ENCODE assay signal across 21 mouse cellular contexts in genomic region chr10:42939691-42940090, GRCm38 (mm10).
DNase-seq lines count a peak whose midpoint lies in the region; ATAC-seq and TF ChIP-seq lines count a peak whose summit lies in the region.
"Had no signal": no experiment of that assay in that cellular context is flagged by ENCODE, and none has a peak within 500 bp of the region (broad histone marks: within the 10 kb centered on the region; RNA-seq: fewer than 3 reads in every experiment).

No protein-coding gene starts in this region.

- no peak overlapping the region for H3K9ac ChIP-seq in forebrain, embryonic 11.5 days (ENCODE audit: low read length)
- H3K9ac ChIP-seq in forebrain, embryonic 13.5 days: no peak overlapping the region
- H3K9ac ChIP-seq in kidney, postnatal 0 days (ENCODE audit: low read depth, low read length): no peak overlapping the region
- H3K9ac ChIP-seq in kidney, embryonic 14.5 days (ENCODE audit: low read depth, low read length): no peak overlapping the region
- H3K9ac ChIP-seq in intestine, embryonic 16.5 days (ENCODE audit: low read depth, low read length): peak overlapping the region; percentile 27
- H3K9ac ChIP-seq in stomach, embryonic 16.5 days (ENCODE audit: low read length): no peak overlapping the region
- no peak overlapping the region for H3K9ac ChIP-seq in midbrain, embryonic 11.5 days (ENCODE audit: low read length)
- H3K9ac ChIP-seq: embryonic facial prominence, embryonic 13.5 days; liver, embryonic 14.5 days had no signal

- H3K4me1 ChIP-seq in forebrain, embryonic 11.5 days (replicated peaks; ENCODE audit: control insufficient read depth, insufficient read depth, low read length): 0 out of 2 replicates have a peak, but pooled peaks cover 3% of the 10 kb centered on the region
- H3K4me1 ChIP-seq in forebrain, embryonic 13.5 days: peaks cover 12% of the 10 kb centered on the region
- peaks cover 14% of the 10 kb centered on the region for H3K4me1 ChIP-seq in kidney, postnatal 0 days (replicated peaks; ENCODE audit: insufficient read depth, low read length)
- peaks cover 13% of the 10 kb centered on the region; the same call in 1 of the 2 replicates for H3K4me1 ChIP-seq in kidney, embryonic 14.5 days (ENCODE audit: control insufficient read depth, insufficient read depth, low read length)
- H3K4me1 ChIP-seq in intestine, embryonic 16.5 days (ENCODE audit: control insufficient read depth, insufficient read depth, low read length): peaks cover 10% of the 10 kb centered on the region
- H3K4me1 ChIP-seq in stomach, embryonic 16.5 days (ENCODE audit: control insufficient read depth, insufficient read depth, low read length): peaks cover 19% of the 10 kb centered on the region
- H3K4me1 ChIP-seq in midbrain, embryonic 11.5 days (ENCODE audit: control insufficient read depth, insufficient read depth, low read length): peaks cover 4% of the 10 kb centered on the region; the same call in 1 of the 2 replicates

- ATAC-seq in forebrain, embryonic 11.5 days (replicated peaks; ENCODE audit: low FRiP score): no peak
- ATAC-seq in forebrain, embryonic 13.5 days: no peak
- no peak for ATAC-seq in kidney, postnatal 0 days (replicated peaks; ENCODE audit: low FRiP score, low read depth)
- ATAC-seq in kidney, embryonic 14.5 days (ENCODE audit: low FRiP score, low TSS enrichment): no peak
- ATAC-seq in intestine, embryonic 16.5 days: no peak
- ATAC-seq in stomach, embryonic 16.5 days (ENCODE audit: insufficient read depth, low FRiP score): no peak
- no peak for ATAC-seq in midbrain, embryonic 11.5 days (ENCODE audit: low FRiP score)
- no peak for ATAC-seq in erythroid progenitor cell, adult 5-6 weeks (replicated peaks; ENCODE audit: low FRiP score, poor library complexity, severe bottlenecking)
- ATAC-seq: inflammation-experienced regulatory T-cells, adult 6 months had no signal

- H3K27me3 ChIP-seq in forebrain, embryonic 11.5 days (ENCODE audit: control insufficient read depth, insufficient read depth, low read length): no peaks in the 10 kb centered on the region
- H3K27me3 ChIP-seq in forebrain, embryonic 13.5 days: no peaks in the 10 kb centered on the region
- H3K27me3 ChIP-seq in kidney, postnatal 0 days (ENCODE audit: insufficient read depth, low read length): no peaks in the 10 kb centered on the region
- no peaks in the 10 kb centered on the region for H3K27me3 ChIP-seq in kidney, embryonic 14.5 days (ENCODE audit: control insufficient read depth, insufficient read depth, low read length)
- H3K27me3 ChIP-seq in intestine, embryonic 16.5 days (replicated peaks; ENCODE audit: control insufficient read depth, insufficient read depth, low read length): no peaks in the 10 kb centered on the region
- H3K27me3 ChIP-seq in stomach, embryonic 16.5 days (ENCODE audit: control insufficient read depth, insufficient read depth, low read length): no peaks in the 10 kb centered on the region
- H3K27me3 ChIP-seq in midbrain, embryonic 11.5 days (ENCODE audit: control insufficient read depth, insufficient read depth, low read length): no peaks in the 10 kb centered on the region

- H3K36me3 ChIP-seq in forebrain, embryonic 11.5 days (ENCODE audit: control insufficient read depth, insufficient read depth, low read length): no peaks in the 10 kb centered on the region
- no peaks in the 10 kb centered on the region for H3K36me3 ChIP-seq in forebrain, embryonic 13.5 days (ENCODE audit: poor library complexity, severe bottlenecking)
- H3K36me3 ChIP-seq in kidney, postnatal 0 days (ENCODE audit: insufficient read depth, low read length): no peaks in the 10 kb centered on the region
- no peaks in the 10 kb centered on the region for H3K36me3 ChIP-seq in kidney, embryonic 14.5 days (ENCODE audit: control insufficient read depth, insufficient read depth, low read length)
- no peaks in the 10 kb centered on the region for H3K36me3 ChIP-seq in intestine, embryonic 16.5 days (ENCODE audit: control insufficient read depth, insufficient read depth, low read length)
- no peaks in the 10 kb centered on the region for H3K36me3 ChIP-seq in stomach, embryonic 16.5 days (ENCODE audit: control insufficient read depth, insufficient read depth, low read length)
- H3K36me3 ChIP-seq in midbrain, embryonic 11.5 days (ENCODE audit: control insufficient read depth, insufficient read depth, low read length): no peaks in the 10 kb centered on the region
- H3K36me3 ChIP-seq: embryonic facial prominence, embryonic 13.5 days; forebrain, embryonic 10.5 days had no signal

- no peaks in the 10 kb centered on the region for H3K9me3 ChIP-seq in forebrain, embryonic 11.5 days (ENCODE audit: control insufficient read depth, low read length)
- no peaks in the 10 kb centered on the region for H3K9me3 ChIP-seq in forebrain, embryonic 13.5 days (replicated peaks)
- no peaks in the 10 kb centered on the region for H3K9me3 ChIP-seq in kidney, postnatal 0 days (replicated peaks; ENCODE audit: low read length)
- no peaks in the 10 kb centered on the region for H3K9me3 ChIP-seq in kidney, embryonic 14.5 days (ENCODE audit: control insufficient read depth, low read length)
- H3K9me3 ChIP-seq in intestine, embryonic 16.5 days (ENCODE audit: control insufficient read depth, low read length): no peaks in the 10 kb centered on the region
- H3K9me3 ChIP-seq in stomach, embryonic 16.5 days (replicated peaks; ENCODE audit: control insufficient read depth, low read length): no peaks in the 10 kb centered on the region
- no peaks in the 10 kb centered on the region for H3K9me3 ChIP-seq in midbrain, embryonic 11.5 days (ENCODE audit: control insufficient read depth, low read length)
- H3K9me3 ChIP-seq: embryonic facial prominence, embryonic 13.5 days; forebrain, embryonic 10.5 days had no signal

- H3K4me3 ChIP-seq in forebrain, embryonic 11.5 days (ENCODE audit: low read depth, low read length): no peak overlapping the region
- H3K4me3 ChIP-seq in forebrain, embryonic 13.5 days: no peak overlapping the region
- no peak overlapping the region for H3K4me3 ChIP-seq in kidney, postnatal 0 days (replicated peaks; ENCODE audit: low read depth, low read length)
- H3K4me3 ChIP-seq in kidney, embryonic 14.5 days (ENCODE audit: low read length): no peak overlapping the region
- H3K4me3 ChIP-seq in intestine, embryonic 16.5 days (ENCODE audit: low read length): no peak overlapping the region
- H3K4me3 ChIP-seq in stomach, embryonic 16.5 days (replicated peaks; ENCODE audit: low read length): no peak overlapping the region
- no peak overlapping the region for H3K4me3 ChIP-seq in midbrain, embryonic 11.5 days (ENCODE audit: low read depth, low read length)
- H3K4me3 ChIP-seq: embryonic facial prominence, embryonic 13.5 days; forebrain, embryonic 10.5 days; myocyte had no signal

- peak; percentile 32 for DNase-seq in forebrain, embryonic 11.5 days (ENCODE audit: low spot score)
- peak; percentile 30 for DNase-seq in kidney, postnatal 0 days (ENCODE audit: low spot score)
- DNase-seq in midbrain, embryonic 11.5 days (ENCODE audit: low spot score, missing footprints): no peak
- DNase-seq: adrenal gland, postnatal 10 days; cerebellum, adult 8-10 months; gastrocnemius, postnatal 25 days; layer of hippocampus, postnatal 36 days; left cerebral cortex, postnatal 4 days; midbrain, embryonic 14.5 days; retina, postnatal 1 day; thymus, postnatal 36 days had no signal

- H3K4me2 ChIP-seq in forebrain, embryonic 11.5 days (ENCODE audit: low read depth, low read length, severe bottlenecking): no peak overlapping the region
- no peak overlapping the region for H3K4me2 ChIP-seq in forebrain, embryonic 13.5 days
- H3K4me2 ChIP-seq in kidney, postnatal 0 days (ENCODE audit: low read length): no peak overlapping the region
- H3K4me2 ChIP-seq in kidney, embryonic 14.5 days (replicated peaks; ENCODE audit: low read depth, low read length): no peak overlapping the region
- 0 out of 2 replicates have a peak overlapping the region, but pooled peaks have one; percentile 3 for H3K4me2 ChIP-seq in intestine, embryonic 16.5 days (ENCODE audit: low read depth, low read length)
- H3K4me2 ChIP-seq in stomach, embryonic 16.5 days (ENCODE audit: low read depth, low read length): no peak overlapping the region; the same call in 1 of the 2 replicates
- no peak overlapping the region for H3K4me2 ChIP-seq in midbrain, embryonic 11.5 days
- H3K4me2 ChIP-seq: embryonic facial prominence, embryonic 13.5 days had no signal

- 86% methylated on average over 7 of the region's 7 CpGs for WGBS in forebrain, embryonic 11.5 days
- WGBS in forebrain, embryonic 13.5 days: 85% methylated on average over 7 of the region's 7 CpGs
- WGBS in kidney, postnatal 0 days: 57% methylated on average over 7 of the region's 7 CpGs
- 60% methylated on average over 7 of the region's 7 CpGs for WGBS in kidney, embryonic 14.5 days
- 53% methylated on average over 7 of the region's 7 CpGs for WGBS in intestine, embryonic 16.5 days
- 49% methylated on average over 7 of the region's 7 CpGs for WGBS in stomach, embryonic 16.5 days
- WGBS in midbrain, embryonic 11.5 days: 87% methylated on average over 7 of the region's 7 CpGs

- no peak for TF ChIP-seq CTCF in kidney, postnatal 0 days (IDR thresholded peaks at IDR 0.05; ENCODE audit: low read depth)

- no peak overlapping the region for H3K27ac ChIP-seq in forebrain, embryonic 11.5 days (ENCODE audit: low read depth, low read length)
- no peak overlapping the region for H3K27ac ChIP-seq in forebrain, embryonic 13.5 days
- H3K27ac ChIP-seq in kidney, postnatal 0 days: no peak overlapping the region
- no peak overlapping the region for H3K27ac ChIP-seq in kidney, embryonic 14.5 days (ENCODE audit: low read depth, low read length)
- H3K27ac ChIP-seq in intestine, embryonic 16.5 days (ENCODE audit: low read length): peak overlapping the region; percentile 96
- peak overlapping the region; percentile 86 for H3K27ac ChIP-seq in stomach, embryonic 16.5 days (ENCODE audit: low read length)
- H3K27ac ChIP-seq in midbrain, embryonic 11.5 days (ENCODE audit: low read depth, low read length): no peak overlapping the region
- H3K27ac ChIP-seq: forebrain, embryonic 10.5 days; liver, embryonic 14.5 days had no signal

Comparison
In these comparisons a context has a peak if more than half of its experiments do, and no peak if none do; other contexts are left out.
1. H3K27ac ChIP-seq: peak in intestine, embryonic 16.5 days (single experiment) and stomach, embryonic 16.5 days (single experiment); none in forebrain, embryonic 11.5 days (single experiment), forebrain, embryonic 13.5 days (single experiment), kidney, postnatal 0 days (single experiment), kidney, embryonic 14.5 days (single experiment) and midbrain, embryonic 11.5 days (single experiment).